Mouse (Mus musculus) kidney, embryonic 16.5 days (tissue): ENCODE results near the gene Tff1. TPM values are rescaled to one million over a fixed set of nuclear protein-coding genes. Genes with fewer than 3 reads are reported as not detected.

Experiments used
- ATAC-seq: fragments of 200-750 bp; cut with Nextera tagmentation; 2 replicates; pipeline ENCODE4 v1.8.0; 2017; ENCODE audit warnings: moderate TSS enrichment; ENCODE audit not compliant: low FRiP score, low TSS enrichment
- H3K27ac ChIP-seq: fragments of 300-500 bp; sonication (generic); 2 replicates; pipeline ENCODE4 v1.5.1; 2014; ENCODE audit warnings: low read length
- H3K27me3 ChIP-seq: fragments of 300-500 bp; sonication (generic); 2 replicates; pipeline ENCODE4 v1.6.1; 2014; ENCODE audit warnings: low read length, control low read depth, mixed read lengths; ENCODE audit not compliant: insufficient read depth
- H3K36me3 ChIP-seq: fragments of 300-500 bp; sonication (generic); 2 replicates; pipeline ENCODE4 v1.6.1; 2014; ENCODE audit warnings: low read length, control low read depth, mixed read lengths; ENCODE audit not compliant: insufficient read depth
- H3K4me1 ChIP-seq: fragments of 300-500 bp; sonication (generic); 2 replicates; pipeline ENCODE4 v1.6.1; 2014; ENCODE audit warnings: low read length, control low read depth, mixed read lengths; ENCODE audit not compliant: insufficient read depth
- H3K4me2 ChIP-seq: fragments of 300-500 bp; sonication (generic); replicated peaks from 2 replicates; pipeline ENCODE4 v1.6.1; 2014; ENCODE audit warnings: low read depth, low read length
- H3K4me3 ChIP-seq: fragments of 300-500 bp; sonication (generic); 2 replicates; pipeline ENCODE4 v1.5.1; 2014; ENCODE audit warnings: mild to moderate bottlenecking, low read length
- H3K9ac ChIP-seq: fragments of 300-500 bp; sonication (generic); replicated peaks from 2 replicates; pipeline ENCODE4 v1.6.1; 2014; ENCODE audit warnings: low read length
- H3K9me3 ChIP-seq: fragments of 300-500 bp; sonication (generic); 2 replicates; pipeline ENCODE4 v1.6.1; 2016; ENCODE audit warnings: low read length, control low read depth
- WGBS: fragments of 180-500 bp; shearing (Covaris S2); extraction: QIAGEN DNeasy Blood & Tissue Kit; methylation state at CpG from one replicate; pipeline ENCODE4 v1.1.7; 2014; 5-methylcytosine and 5-hydroxymethylcytosine counted together
- polyA plus RNA-seq: library from polyadenylated mRNA; unstranded; fragments of >200 nt; fragmentation: Nextera tagmentation; extraction: Ambion mirVana; gene quantifications from 2 replicates; pipeline ENCODE4 v1.2.1, GENCODE M21; 2015

The Tff1 gene
- polyA plus RNA-seq, 1 experiment from 2014 or later = not detected

GRCm38 (mm10) chr17:31117946-31118345, 47.1 kb downstream of the Tff1 start:
- H3K4me3 ChIP-seq = no peak overlapping the region
- no peaks in the 10 kb centered on the region for H3K36me3 ChIP-seq
- H3K27ac ChIP-seq = no peak overlapping the region
- 87% methylated on average over 5 of the region's 5 CpGs for WGBS
- no peaks in the 10 kb centered on the region for H3K27me3 ChIP-seq
- ATAC-seq = no peak
- no peak overlapping the region for H3K4me2 ChIP-seq
- H3K9me3 ChIP-seq = no peaks in the 10 kb centered on the region
- no peaks in the 10 kb centered on the region for H3K4me1 ChIP-seq
- H3K9ac ChIP-seq = no peak overlapping the region

GRCm38 (mm10) chr17:31116063-31116462, 49.0 kb downstream of the Tff1 start:
- H3K9ac ChIP-seq = no peak overlapping the region
- H3K27me3 ChIP-seq = no peaks in the 10 kb centered on the region
- no peaks in the 10 kb centered on the region for H3K4me1 ChIP-seq
- H3K4me2 ChIP-seq = no peak overlapping the region
- no peak for ATAC-seq
- H3K36me3 ChIP-seq = no peaks in the 10 kb centered on the region
- no peak overlapping the region for H3K4me3 ChIP-seq
- H3K27ac ChIP-seq = no peak overlapping the region
- 68% methylated on average over 6 of the region's 6 CpGs for WGBS
- H3K9me3 ChIP-seq = no peaks in the 10 kb centered on the region

- no peaks in the 10 kb centered on the region for H3K27me3 ChIP-seq
- H3K9me3 ChIP-seq = no peaks in the 10 kb centered on the region
- no peak overlapping the region for H3K9ac ChIP-seq
- H3K4me1 ChIP-seq = no peaks in the 10 kb centered on the region
- no peak for ATAC-seq
- WGBS = 57% methylated on average over 9 of the region's 9 CpGs
- H3K27ac ChIP-seq = no peak overlapping the region
- no peaks in the 10 kb centered on the region for H3K36me3 ChIP-seq
- H3K4me3 ChIP-seq = no peak overlapping the region
- no peak overlapping the region for H3K4me2 ChIP-seq
These were observed 51.8 kb downstream of the Tff1 start for GRCm38 (mm10) chr17:31113191-31113856.

Other genes starting within 250 kb of the Tff1 start
- 0.14 TPM in 2 replicates for gene Umodl1, start 210.6 kb downstream of the Tff1 start, polyA plus RNA-seq
- 8.5 and 9.2 TPM in 2 replicates for gene Abcg1, start 107.6 kb downstream of the Tff1 start, polyA plus RNA-seq
- gene Tff3, start 35.6 kb downstream of the Tff1 start, polyA plus RNA-seq = 0.36 and 0.41 TPM in 2 replicates
- gene Tff2, start 21.0 kb downstream of the Tff1 start, polyA plus RNA-seq = 2.1 and 2.3 TPM in 2 replicates
- gene Tmprss3, start 33.7 kb upstream of the Tff1 start, polyA plus RNA-seq = not detected in 2 replicates
- gene Ubash3a, start 42.6 kb upstream of the Tff1 start, polyA plus RNA-seq = 0.28 and 0.40 TPM in 2 replicates
- gene Rsph1, start 112.1 kb upstream of the Tff1 start, polyA plus RNA-seq = 2.0 and 2.3 TPM in 2 replicates
- gene Slc37a1, start 121.5 kb upstream of the Tff1 start, polyA plus RNA-seq = 2.8 and 3.0 TPM in 2 replicates
- gene Pde9a, start 220.9 kb upstream of the Tff1 start, polyA plus RNA-seq = 34.9 and 36.5 TPM in 2 replicates